Mouse (Mus musculus): ENCODE measurements around the gene Asb17. TPM values are rescaled to one million over a fixed set of nuclear protein-coding genes. Genes with fewer than 3 reads are reported as not detected.
"Not testable (repeated sequence)": the region's sequence is repeated elsewhere in the genome, so short reads cannot be mapped to it uniquely, and the experiment has no call there.

Gene Asb17
- polyA plus RNA-seq, 1 experiment, result not detected

DNA sequence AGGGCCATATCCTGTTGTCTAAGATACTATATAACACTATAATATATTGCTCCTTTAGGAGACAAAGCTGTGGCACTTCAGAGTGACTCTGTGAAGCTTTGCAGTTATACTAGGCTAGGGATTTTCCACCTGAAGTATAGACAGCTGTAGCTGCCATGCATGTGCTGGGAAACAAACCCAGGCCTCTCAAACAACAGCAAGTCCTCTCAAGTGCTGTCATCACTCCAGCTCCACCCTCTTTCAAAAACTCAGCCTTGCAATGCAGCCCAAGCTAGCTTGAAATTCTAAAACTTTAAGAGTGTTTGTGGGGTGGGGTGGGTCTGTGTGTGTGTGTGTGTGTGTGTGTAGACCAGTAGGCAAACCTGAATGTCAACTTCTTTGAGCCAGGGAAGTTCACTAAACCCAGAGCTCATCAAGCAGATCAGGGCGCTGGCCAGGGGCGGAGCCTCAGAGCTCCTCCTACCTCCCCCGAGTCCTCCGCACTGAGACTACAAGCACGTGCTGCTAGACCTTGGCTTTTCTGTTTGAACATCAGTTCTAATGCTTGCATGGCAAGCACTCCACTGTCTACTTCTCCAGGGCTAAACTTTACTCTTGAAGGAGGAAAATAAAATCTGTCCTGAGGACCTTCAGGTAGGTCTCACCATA is 5.5 kb downstream of the Asb17 start:
- TF ChIP-seq CTCF (IDR thresholded peaks at IDR 0.05; ENCODE audit: low read depth, low read length), result no peak
- TF ChIP-seq POLR2A (IDR thresholded peaks at IDR 0.05; ENCODE audit: borderline replicate concordance, low read depth, low read length), result no peak
- Histone ChIP-seq H3K4me1 (ENCODE audit: control insufficient read depth, insufficient read depth, low read length) (no peaks in the 10 kb centered on the region), H3K4me3 (ENCODE audit: insufficient read depth, low read length) (no peak overlapping the region), H3K27ac (ENCODE audit: insufficient read depth, low read depth, low read length) (no peak overlapping the region)

DNA sequence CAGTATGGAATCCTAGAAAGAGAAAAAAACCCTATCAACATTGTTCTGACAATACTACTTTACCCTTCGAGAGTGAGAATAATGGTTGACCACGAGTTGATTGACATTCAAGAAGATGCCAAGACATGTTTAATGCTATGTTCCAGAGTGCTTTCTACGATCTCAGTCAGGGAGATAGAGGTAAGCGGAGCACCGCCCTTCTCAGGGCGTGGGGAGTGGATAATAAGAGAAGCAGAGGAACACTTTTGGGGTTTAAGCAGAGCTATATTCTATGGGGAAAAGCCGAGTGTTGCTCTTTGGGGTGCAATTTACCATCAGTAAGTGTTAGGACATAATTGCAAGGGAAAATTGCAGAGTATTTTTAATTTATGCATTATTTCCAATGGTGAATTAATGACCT is 6.8 kb downstream of the Asb17 start:
- Histone ChIP-seq H3K27ac (ENCODE audit: insufficient read depth, low read depth, low read length) (no peak overlapping the region), H3K4me3 (ENCODE audit: insufficient read depth, low read length) (no peak overlapping the region), H3K4me1 (ENCODE audit: control insufficient read depth, insufficient read depth, low read length) (no peaks in the 10 kb centered on the region)
- no peak for TF ChIP-seq POLR2A (IDR thresholded peaks at IDR 0.05; ENCODE audit: borderline replicate concordance, low read depth, low read length)
- no peak for TF ChIP-seq CTCF (IDR thresholded peaks at IDR 0.05; ENCODE audit: low read depth, low read length)

DNA sequence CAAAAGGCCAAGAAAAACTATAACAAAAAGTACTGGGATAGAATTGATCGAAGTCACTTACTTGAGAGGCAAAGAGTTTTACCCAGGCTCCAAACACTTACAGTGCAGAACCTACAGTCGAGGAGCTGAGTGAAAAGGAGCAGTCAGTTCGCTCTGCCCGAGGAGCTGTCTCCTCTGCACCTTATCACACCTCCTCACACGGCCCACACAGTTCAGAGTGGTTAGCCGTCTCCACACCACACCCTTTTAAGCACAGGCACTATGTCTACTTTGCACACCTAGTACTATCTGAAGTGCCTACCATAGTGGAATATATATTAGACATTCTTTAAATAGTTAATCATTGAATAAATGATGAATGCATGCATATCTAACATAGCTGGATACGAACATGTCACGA is 8.3 kb downstream of the Asb17 start:
- TF ChIP-seq POLR2A (IDR thresholded peaks at IDR 0.05; ENCODE audit: borderline replicate concordance, low read depth, low read length) (no peak), CTCF (IDR thresholded peaks at IDR 0.05; ENCODE audit: low read depth, low read length) (no peak)
- no peak overlapping the region for H3K27ac ChIP-seq (ENCODE audit: insufficient read depth, low read depth, low read length)
- no peaks in the 10 kb centered on the region for H3K4me1 ChIP-seq (ENCODE audit: control insufficient read depth, insufficient read depth, low read length)
- H3K4me3 ChIP-seq (ENCODE audit: insufficient read depth, low read length), result no peak overlapping the region

DNA sequence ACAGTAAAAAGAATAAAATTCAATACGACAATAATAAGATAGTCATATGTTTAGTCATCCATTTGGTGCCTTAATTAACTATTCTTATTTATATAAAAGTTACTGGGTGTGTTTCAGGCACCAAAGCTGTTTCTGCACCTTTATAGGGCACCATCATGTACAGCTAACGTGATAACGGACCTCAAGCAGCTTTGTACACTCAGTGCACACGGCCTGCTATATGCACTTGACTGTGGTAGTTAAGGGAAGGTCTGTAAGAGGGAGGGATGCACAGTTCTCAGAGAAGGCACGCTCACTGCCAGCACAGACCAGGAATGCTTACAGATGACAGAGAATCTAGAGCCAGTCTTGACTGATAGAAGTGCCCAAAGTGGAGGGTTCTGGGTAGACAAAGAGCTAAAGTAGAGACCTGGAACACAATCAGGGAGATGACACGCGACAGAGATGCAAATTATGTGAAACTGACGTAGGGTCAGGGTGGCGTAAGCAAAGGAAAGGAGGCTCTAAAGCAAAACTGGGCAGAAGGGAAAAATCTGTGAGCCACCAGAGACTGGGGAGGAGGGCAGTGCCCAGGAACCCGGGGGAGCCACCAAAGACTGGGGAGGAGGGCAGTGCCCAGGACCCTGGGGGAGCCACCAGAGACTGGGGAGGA is 14.5 kb downstream of the Asb17 start:
- Histone ChIP-seq H3K27ac (ENCODE audit: insufficient read depth, low read depth, low read length) (no peak overlapping the region), H3K4me1 (ENCODE audit: control insufficient read depth, insufficient read depth, low read length) (no peaks in the 10 kb centered on the region), H3K4me3 (ENCODE audit: insufficient read depth, low read length) (no peak overlapping the region)
- TF ChIP-seq CTCF (IDR thresholded peaks at IDR 0.05; ENCODE audit: low read depth, low read length), result no peak
- no peak for TF ChIP-seq POLR2A (IDR thresholded peaks at IDR 0.05; ENCODE audit: borderline replicate concordance, low read depth, low read length)

DNA sequence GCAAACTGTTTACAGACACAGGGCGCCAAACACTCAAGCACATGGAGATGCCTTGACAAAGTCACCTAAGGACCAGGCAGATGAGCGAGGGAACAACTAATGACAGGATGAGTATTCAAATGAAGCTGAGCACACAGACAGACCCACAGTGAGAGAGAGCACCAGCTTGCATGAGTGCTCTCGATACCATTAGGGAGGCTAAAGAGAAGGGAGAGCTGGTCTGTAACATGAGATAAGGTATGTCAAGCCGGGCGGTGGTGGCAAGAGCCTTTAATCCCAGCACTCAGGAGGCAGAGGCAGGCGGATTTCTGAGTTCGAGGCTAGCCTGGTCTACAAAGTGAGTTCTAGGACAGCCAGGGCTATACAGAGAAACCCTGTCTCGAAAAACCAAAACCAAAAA is 16.4 kb downstream of the Asb17 start:
- not testable (repeated sequence) for H3K4me1 ChIP-seq (ENCODE audit: control insufficient read depth, insufficient read depth, low read length); H3K4me3 ChIP-seq (ENCODE audit: insufficient read depth, low read length); H3K27ac ChIP-seq (ENCODE audit: insufficient read depth, low read depth, low read length)

DNA sequence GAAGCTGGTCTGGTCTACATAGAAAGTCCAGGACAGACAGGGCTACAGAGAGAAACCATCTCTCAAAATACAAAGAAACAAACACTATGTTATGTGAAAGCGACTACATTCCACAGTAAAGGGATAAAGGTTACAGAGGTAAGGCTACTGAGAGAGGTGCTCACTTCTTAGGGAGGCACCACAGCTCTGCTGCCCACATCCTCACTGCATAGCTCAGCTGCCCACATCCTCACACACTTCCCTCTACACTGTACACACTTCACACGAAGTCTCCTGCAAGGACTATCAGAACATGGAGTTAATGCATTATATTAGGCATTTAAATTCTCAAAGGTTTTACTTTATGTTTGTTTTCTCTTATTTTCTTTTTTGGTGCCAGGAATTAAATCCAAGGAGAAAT is 19.8 kb downstream of the Asb17 start:
- peaks cover 6% of the 10 kb centered on the region for H3K4me1 ChIP-seq (ENCODE audit: control insufficient read depth, insufficient read depth, low read length)
- H3K27ac ChIP-seq (ENCODE audit: insufficient read depth, low read depth, low read length), result no peak overlapping the region
- TF ChIP-seq CTCF (IDR thresholded peaks at IDR 0.05; ENCODE audit: low read depth, low read length), result no peak
- no peak for TF ChIP-seq POLR2A (IDR thresholded peaks at IDR 0.05; ENCODE audit: borderline replicate concordance, low read depth, low read length)
- no peak overlapping the region for H3K4me3 ChIP-seq (ENCODE audit: insufficient read depth, low read length)

DNA sequence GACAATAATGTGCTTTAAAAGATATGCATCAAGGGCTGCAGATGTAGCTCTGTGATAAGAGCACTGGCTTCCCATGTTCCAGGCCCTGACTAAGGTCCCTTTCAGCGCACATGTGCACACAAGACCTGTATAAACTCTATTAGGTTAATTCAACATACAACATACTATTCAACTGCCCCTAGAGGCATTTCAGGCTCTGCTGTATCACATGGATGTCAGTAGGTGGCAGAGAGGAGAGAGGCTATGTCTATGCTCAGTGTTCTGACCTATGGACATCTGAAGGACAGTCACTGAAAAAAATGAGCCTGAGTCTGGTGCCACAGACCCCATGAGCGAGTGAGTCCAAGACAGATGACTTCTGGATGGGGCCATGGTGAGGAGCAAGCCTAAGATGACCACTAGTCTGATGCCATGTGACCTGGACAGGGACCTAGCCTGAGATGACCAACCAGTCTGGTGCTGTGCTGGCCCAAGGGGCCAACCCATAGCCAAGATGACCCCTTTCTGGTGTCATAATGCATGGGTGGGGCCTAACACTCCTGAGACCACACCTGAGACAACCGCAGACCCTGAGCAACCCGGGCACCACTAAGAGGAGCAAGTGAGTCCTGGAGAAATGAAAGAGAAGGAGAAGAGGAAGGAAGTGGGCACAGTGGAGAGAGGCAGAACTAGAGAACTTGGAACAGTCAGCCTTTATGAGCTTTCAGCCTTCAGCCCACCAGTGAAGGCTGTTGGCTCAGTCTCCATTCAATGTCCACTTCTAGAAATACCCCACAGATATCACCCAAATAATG is 20.8 kb downstream of the Asb17 start:
- H3K4me1 ChIP-seq (ENCODE audit: control insufficient read depth, insufficient read depth, low read length), result peaks cover 6% of the 10 kb centered on the region
- H3K4me3 ChIP-seq (ENCODE audit: insufficient read depth, low read length), result no peak overlapping the region
- no peak overlapping the region for H3K27ac ChIP-seq (ENCODE audit: insufficient read depth, low read depth, low read length)
- peak; percentile 5; the same call in 1 of the 2 replicates for TF ChIP-seq CTCF (IDR thresholded peaks at IDR 0.05; ENCODE audit: low read depth, low read length)
- no peak for TF ChIP-seq POLR2A (IDR thresholded peaks at IDR 0.05; ENCODE audit: borderline replicate concordance, low read depth, low read length)

DNA sequence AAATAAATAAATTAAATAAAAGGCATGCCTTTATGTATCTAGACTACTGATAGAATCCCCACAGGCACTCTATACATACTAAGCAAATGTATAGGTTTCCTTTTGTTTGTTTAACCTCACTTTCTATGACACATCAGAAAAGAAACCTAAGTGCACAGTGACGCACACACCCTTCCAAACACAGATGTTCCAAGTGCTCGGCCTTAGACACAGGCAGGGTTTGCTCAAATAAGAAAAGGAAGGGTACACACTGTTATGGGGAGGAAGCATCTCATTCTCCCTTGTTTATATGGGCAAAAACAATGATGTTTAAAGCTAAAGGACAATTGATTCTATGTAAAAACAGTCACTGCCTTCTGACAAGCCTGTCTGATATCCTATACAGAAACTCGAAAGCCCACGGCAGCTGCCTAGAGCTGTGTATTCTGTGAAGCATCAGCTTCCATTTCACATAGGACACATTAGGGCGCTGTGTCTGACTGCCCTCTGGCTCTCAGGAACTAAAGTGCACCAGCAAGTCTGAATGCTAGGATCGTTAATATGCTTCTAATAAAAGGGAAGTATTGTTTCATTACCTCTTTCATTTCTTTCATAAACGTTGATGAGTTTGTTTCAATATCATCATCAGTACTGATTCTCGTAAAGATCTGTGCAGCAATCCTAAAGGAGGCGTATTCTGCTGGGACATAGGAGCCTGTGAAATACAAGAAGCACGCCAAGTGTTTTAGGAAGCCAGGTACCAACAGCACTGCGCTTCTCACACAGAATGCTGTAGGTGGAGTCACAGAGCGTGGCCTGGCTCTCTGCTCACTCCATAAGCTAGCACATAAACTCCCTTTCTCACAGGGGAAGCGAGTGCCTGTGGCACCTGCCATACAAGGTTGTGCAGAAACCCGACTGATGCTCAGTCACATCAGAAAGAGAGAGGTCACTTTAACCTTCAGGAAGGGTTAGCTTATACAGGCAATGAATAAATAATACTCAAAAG is 23.4 kb downstream of the Asb17 start:
- Histone ChIP-seq H3K4me3 (ENCODE audit: insufficient read depth, low read length) (no peak overlapping the region), H3K4me1 (ENCODE audit: control insufficient read depth, insufficient read depth, low read length) (peaks cover 6% of the 10 kb centered on the region), H3K27ac (ENCODE audit: insufficient read depth, low read depth, low read length) (no peak overlapping the region)
- TF ChIP-seq POLR2A (IDR thresholded peaks at IDR 0.05; ENCODE audit: borderline replicate concordance, low read depth, low read length) (no peak), CTCF (IDR thresholded peaks at IDR 0.05; ENCODE audit: low read depth, low read length) (no peak)

DNA sequence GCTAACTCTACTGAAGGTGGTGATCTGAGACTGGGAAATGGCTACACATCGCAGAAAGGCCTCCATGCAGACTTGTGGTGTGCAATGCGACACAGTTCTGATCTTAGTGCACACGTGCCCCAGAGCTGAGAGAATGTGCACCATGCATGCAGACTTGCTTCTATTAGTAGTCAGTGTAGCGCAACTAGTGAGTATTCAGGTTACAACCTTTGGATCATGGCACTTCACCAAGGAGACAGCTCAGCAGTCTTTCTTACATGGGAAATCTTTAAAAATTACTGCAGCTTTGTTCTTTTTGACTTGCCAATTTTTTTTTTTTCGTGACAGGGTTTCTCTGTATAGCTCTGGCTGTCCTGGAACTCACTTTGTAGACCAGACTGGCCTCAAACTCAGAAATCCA is 27.4 kb downstream of the Asb17 start:
- Histone ChIP-seq H3K27ac (ENCODE audit: insufficient read depth, low read depth, low read length) (no peak overlapping the region), H3K4me1 (ENCODE audit: control insufficient read depth, insufficient read depth, low read length) (no peaks in the 10 kb centered on the region), H3K4me3 (ENCODE audit: insufficient read depth, low read length) (no peak overlapping the region)
- TF ChIP-seq POLR2A (IDR thresholded peaks at IDR 0.05; ENCODE audit: borderline replicate concordance, low read depth, low read length), result no peak
- no peak for TF ChIP-seq CTCF (IDR thresholded peaks at IDR 0.05; ENCODE audit: low read depth, low read length)

Data from bone marrow macrophage, adult 2 months (primary cell).